Mouse (Mus musculus): ENCODE measurements at regions not wholly inside any gene's neighbourhood (a gene's known extent, or its start where the extent isn't known, plus 50 kb on each side); places are given as distances from the start of the nearest gene placed in this dataset.
A peak's percentile ranks its signal among the peaks of the same experiment; 100 is the strongest.

- 87% methylated on average over 1 of the region's 1 CpGs for WGBS
- no peak overlapping the region for H3K9ac ChIP-seq (replicated peaks; ENCODE audit: low read depth, low read length)
- no peaks in the 10 kb centered on the region for H3K9me3 ChIP-seq (ENCODE audit: control insufficient read depth, low read length)
- H3K27ac ChIP-seq (ENCODE audit: low read length): no peak overlapping the region
- no peaks in the 10 kb centered on the region for H3K4me1 ChIP-seq (replicated peaks; ENCODE audit: control insufficient read depth, insufficient read depth, low read length)
- H3K4me2 ChIP-seq (ENCODE audit: low read length): no peak overlapping the region
- no peaks in the 10 kb centered on the region for H3K36me3 ChIP-seq (ENCODE audit: control insufficient read depth, insufficient read depth)
- ATAC-seq: no peak
- no peak overlapping the region for H3K4me3 ChIP-seq (replicated peaks; ENCODE audit: low read length)
- H3K27me3 ChIP-seq (replicated peaks; ENCODE audit: control insufficient read depth, insufficient read depth, low read length): no peaks in the 10 kb centered on the region
These were observed 507.0 kb downstream of the Cntn6 start for GRCm38 (mm10) chr6:104999601-105000000.

GRCm38 (mm10) chr6:105020672-105021071, 528.1 kb downstream of the Cntn6 start:
- Histone ChIP-seq H3K4me3 (replicated peaks; ENCODE audit: low read length) (no peak overlapping the region), H3K27me3 (replicated peaks; ENCODE audit: control insufficient read depth, insufficient read depth, low read length) (no peaks in the 10 kb centered on the region), H3K4me2 (ENCODE audit: low read length) (no peak overlapping the region), H3K27ac (ENCODE audit: low read length) (no peak overlapping the region), H3K9me3 (ENCODE audit: control insufficient read depth, low read length) (no peaks in the 10 kb centered on the region), H3K4me1 (replicated peaks; ENCODE audit: control insufficient read depth, insufficient read depth, low read length) (no peaks in the 10 kb centered on the region), H3K9ac (replicated peaks; ENCODE audit: low read depth, low read length) (no peak overlapping the region), H3K36me3 (ENCODE audit: control insufficient read depth, insufficient read depth) (no peaks in the 10 kb centered on the region)
- 71% methylated on average over 4 of the region's 4 CpGs for WGBS
- no peak for ATAC-seq

- H3K4me2 ChIP-seq (ENCODE audit: low read length): no peak overlapping the region
- 45% methylated on average over 4 of the region's 4 CpGs for WGBS
- ATAC-seq: no peak
- H3K9ac ChIP-seq (replicated peaks; ENCODE audit: low read depth, low read length): no peak overlapping the region
- no peaks in the 10 kb centered on the region for H3K27me3 ChIP-seq (replicated peaks; ENCODE audit: control insufficient read depth, insufficient read depth, low read length)
- H3K4me1 ChIP-seq (replicated peaks; ENCODE audit: control insufficient read depth, insufficient read depth, low read length): no peaks in the 10 kb centered on the region
- no peak overlapping the region for H3K4me3 ChIP-seq (replicated peaks; ENCODE audit: low read length)
- no peaks in the 10 kb centered on the region for H3K36me3 ChIP-seq (ENCODE audit: control insufficient read depth, insufficient read depth)
- no peak overlapping the region for H3K27ac ChIP-seq (ENCODE audit: low read length)
- H3K9me3 ChIP-seq (ENCODE audit: control insufficient read depth, low read length): no peaks in the 10 kb centered on the region
These were observed 528.6 kb downstream of the Cntn6 start for GRCm38 (mm10) chr6:105021174-105021573.

- Histone ChIP-seq H3K4me1 (replicated peaks; ENCODE audit: control insufficient read depth, insufficient read depth, low read length) (no peaks in the 10 kb centered on the region), H3K4me3 (replicated peaks; ENCODE audit: low read length) (no peak overlapping the region), H3K9ac (replicated peaks; ENCODE audit: low read depth, low read length) (no peak overlapping the region), H3K27me3 (replicated peaks; ENCODE audit: control insufficient read depth, insufficient read depth, low read length) (no peaks in the 10 kb centered on the region), H3K36me3 (ENCODE audit: control insufficient read depth, insufficient read depth) (no peaks in the 10 kb centered on the region), H3K4me2 (ENCODE audit: low read length) (no peak overlapping the region), H3K9me3 (ENCODE audit: control insufficient read depth, low read length) (no peaks in the 10 kb centered on the region), H3K27ac (ENCODE audit: low read length) (no peak overlapping the region)
- peak; percentile 26; the same call in 1 of the 2 replicates for ATAC-seq
- 44% methylated on average over 2 of the region's 2 CpGs for WGBS
These were observed 573.6 kb downstream of the Cntn6 start for GRCm38 (mm10) chr6:105066146-105066545.

DNA sequence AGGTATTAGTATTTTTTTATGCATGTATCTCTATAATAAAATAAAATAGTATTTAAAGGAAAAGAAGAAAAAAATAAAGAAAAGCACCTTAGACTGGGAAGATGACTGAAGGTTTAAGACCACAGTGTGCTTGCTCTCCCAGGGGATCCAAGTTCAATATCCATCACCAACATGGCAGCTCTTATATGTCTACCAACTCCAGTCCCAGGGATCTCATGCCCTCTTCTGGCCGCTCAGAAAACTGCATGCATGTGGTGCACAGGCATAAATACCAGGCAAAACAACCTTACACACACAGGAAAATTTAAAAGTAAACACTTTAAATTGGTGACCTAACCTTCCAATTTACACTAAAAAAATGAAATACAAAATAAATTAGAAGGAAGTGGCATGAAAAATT, 586.6 kb upstream of the Cntn4 start:
- Histone ChIP-seq H3K27me3 (replicated peaks; ENCODE audit: control insufficient read depth, insufficient read depth, low read length) (no peaks in the 10 kb centered on the region), H3K4me3 (replicated peaks; ENCODE audit: low read length) (no peak overlapping the region), H3K4me1 (replicated peaks; ENCODE audit: control insufficient read depth, insufficient read depth, low read length) (no peaks in the 10 kb centered on the region), H3K27ac (ENCODE audit: low read length) (no peak overlapping the region), H3K9me3 (ENCODE audit: control insufficient read depth, low read length) (no peaks in the 10 kb centered on the region), H3K9ac (replicated peaks; ENCODE audit: low read depth, low read length) (no peak overlapping the region), H3K36me3 (ENCODE audit: control insufficient read depth, insufficient read depth) (no peaks in the 10 kb centered on the region), H3K4me2 (ENCODE audit: low read length) (no peak overlapping the region)
- ATAC-seq: peak; percentile 26; the same call in 1 of the 2 replicates
- WGBS: 6% methylated on average over 1 of the region's 1 CpGs

Data from forebrain, embryonic 16.5 days (tissue).